Mouse (Mus musculus): ENCODE results near the gene Tbc1d21. TPM values are rescaled to one million over a fixed set of nuclear protein-coding genes. Genes with fewer than 3 reads are reported as not detected.

Tbc1d21 gene
- polyA plus RNA-seq, 1 experiment from 2014 or later: not detected

DNA sequence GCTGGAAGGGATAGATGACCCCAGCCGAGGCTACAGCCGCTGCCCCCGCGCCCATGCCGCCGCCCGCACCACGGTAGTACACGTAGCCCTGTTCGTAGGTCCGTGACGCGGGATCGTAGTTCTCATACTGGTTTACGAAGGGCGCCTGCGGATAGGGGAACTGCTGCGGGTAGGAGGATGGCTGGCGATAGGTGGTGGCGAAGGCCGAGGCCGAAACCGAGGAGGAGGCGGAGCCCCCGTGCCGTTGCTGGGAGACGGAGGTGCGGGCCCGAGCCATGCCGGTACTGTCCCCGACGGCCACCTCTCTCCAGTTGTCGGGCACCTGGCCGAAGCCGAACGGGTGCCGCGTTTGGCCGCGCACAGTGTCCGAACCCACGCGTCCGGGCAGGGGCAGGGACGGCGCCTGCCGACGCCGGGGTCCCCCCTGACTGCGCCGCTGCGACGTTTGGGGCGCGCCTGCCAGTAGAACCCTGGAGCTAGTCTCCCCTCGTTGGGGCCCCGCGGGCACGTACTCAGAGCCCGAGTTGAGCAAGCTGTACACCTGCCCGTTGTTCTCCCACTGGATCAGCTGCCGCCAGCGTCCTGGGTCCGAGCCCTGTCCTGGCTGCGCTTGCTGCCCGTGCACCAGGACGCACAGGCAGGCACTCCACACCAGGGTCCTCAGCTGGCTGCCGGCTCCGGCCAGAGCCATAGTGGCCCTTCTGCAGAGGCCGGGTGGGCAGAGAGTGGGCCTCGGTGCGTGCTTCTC, 57.9 kb downstream of the Tbc1d21 start:
- Histone ChIP-seq H3K4me3 (ENCODE audit: low read depth, low read length) (peak overlapping the region; percentile 34), H3K4me1 (ENCODE audit: control insufficient read depth, insufficient read depth, low read length) (peaks cover 22% of the 10 kb centered on the region), H3K27me3 (ENCODE audit: control insufficient read depth, insufficient read depth, low read length) (peaks cover 21% of the 10 kb centered on the region), H3K36me3 (ENCODE audit: control insufficient read depth, insufficient read depth, low read length) (no peaks in the 10 kb centered on the region), H3K4me2 (peak overlapping the region; percentile 59), H3K9ac (ENCODE audit: low read length) (peak overlapping the region; percentile 41), H3K27ac (ENCODE audit: low read depth, low read length) (no peak overlapping the region), H3K9me3 (ENCODE audit: control insufficient read depth, low read length) (no peaks in the 10 kb centered on the region)
- DNase-seq (ENCODE audit: low spot score, missing footprints): peak; percentile 93
- ATAC-seq (ENCODE audit: low FRiP score): peak; percentile 51
- 2% methylated on average over 63 of the region's 72 CpGs for WGBS

DNA sequence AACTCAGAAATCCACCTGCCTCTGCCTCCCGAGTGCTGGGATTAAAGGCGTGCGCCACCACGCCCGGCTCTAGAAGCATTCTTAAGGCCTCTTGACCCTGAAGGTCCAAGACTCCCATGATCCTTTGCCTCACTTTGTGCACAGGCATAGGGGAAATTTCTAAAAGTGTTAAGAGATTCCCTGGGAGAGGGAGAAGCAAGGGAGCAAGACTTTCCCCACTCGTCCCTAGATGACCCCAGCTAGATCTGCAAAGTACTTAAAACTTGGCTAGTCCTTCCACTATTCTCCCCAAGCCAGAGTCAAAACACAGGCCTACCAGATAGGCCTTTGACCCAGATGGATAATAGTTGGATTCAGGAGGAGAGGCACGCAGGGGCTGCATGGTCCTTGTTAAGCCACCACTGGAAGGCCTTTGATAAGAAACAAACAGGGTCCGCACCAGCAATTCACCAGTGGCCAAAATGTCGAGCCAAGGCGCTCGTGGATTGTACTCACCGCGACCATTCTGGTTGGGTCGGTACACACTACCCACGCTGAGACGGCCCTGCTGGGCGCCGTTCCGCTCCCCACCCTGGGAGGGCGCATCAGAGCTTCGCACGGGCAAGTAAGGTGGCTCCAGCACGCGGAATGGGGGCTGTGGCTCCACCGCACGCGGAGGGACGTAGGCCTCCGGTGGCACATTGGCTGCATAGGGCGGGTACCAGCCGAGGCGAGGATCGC, 58.9 kb downstream of the Tbc1d21 start:
- H3K9ac ChIP-seq (ENCODE audit: low read length): no peak overlapping the region
- WGBS: 50% methylated on average over 33 of the region's 33 CpGs
- DNase-seq (ENCODE audit: low spot score, missing footprints): peak; percentile 88

GRCm38 (mm10) chr9:58310043-58310660, 60.1 kb downstream of the Tbc1d21 start:
- Histone ChIP-seq H3K4me2 (no peak overlapping the region), H3K27me3 (ENCODE audit: control insufficient read depth, insufficient read depth, low read length) (peaks cover 21% of the 10 kb centered on the region), H3K9ac (ENCODE audit: low read length) (no peak overlapping the region), H3K4me1 (ENCODE audit: control insufficient read depth, insufficient read depth, low read length) (peaks cover 16% of the 10 kb centered on the region), H3K4me3 (ENCODE audit: low read depth, low read length) (no peak overlapping the region), H3K27ac (ENCODE audit: low read depth, low read length) (no peak overlapping the region), H3K9me3 (ENCODE audit: control insufficient read depth, low read length) (no peaks in the 10 kb centered on the region), H3K36me3 (ENCODE audit: control insufficient read depth, insufficient read depth, low read length) (no peaks in the 10 kb centered on the region)
- no peak for DNase-seq (ENCODE audit: low spot score, missing footprints)
- ATAC-seq (ENCODE audit: low FRiP score): no peak
- 87% methylated on average over 14 of the region's 14 CpGs for WGBS

More for the DNA sequence above, 58.9 kb downstream of the Tbc1d21 start:
- Histone ChIP-seq H3K27ac (ENCODE audit: low read depth, low read length) (no peak overlapping the region), H3K9me3 (ENCODE audit: control insufficient read depth, low read length) (no peaks in the 10 kb centered on the region), H3K4me3 (ENCODE audit: low read depth, low read length) (0 out of 2 replicates have a peak overlapping the region, but pooled peaks have one; percentile 34), H3K4me2 (peak overlapping the region; percentile 59; the same call in 1 of the 2 replicates), H3K27me3 (ENCODE audit: control insufficient read depth, insufficient read depth, low read length) (peaks cover 21% of the 10 kb centered on the region), H3K36me3 (ENCODE audit: control insufficient read depth, insufficient read depth, low read length) (no peaks in the 10 kb centered on the region), H3K4me1 (ENCODE audit: control insufficient read depth, insufficient read depth, low read length) (peaks cover 22% of the 10 kb centered on the region)
- ATAC-seq (ENCODE audit: low FRiP score): no peak

Other genes with a start within 250 kb of the Tbc1d21 start
- gene Islr, start 166.1 kb downstream of the Tbc1d21 start, polyA plus RNA-seq (2014; fragmentation: Nextera tagmentation; extraction: Ambion mirVana): 13.0 and 13.9 TPM in 2 replicates
- 18.7 and 19.6 TPM in 2 replicates for gene Islr2, start 166.1 kb downstream of the Tbc1d21 start, polyA plus RNA-seq (2014; fragmentation: Nextera tagmentation; extraction: Ambion mirVana)
- gene Pml, start 120.7 kb downstream of the Tbc1d21 start, polyA plus RNA-seq (2014; fragmentation: Nextera tagmentation; extraction: Ambion mirVana): 8.7 and 10.1 TPM in 2 replicates
- 27.6 and 29.7 TPM in 2 replicates for gene Stoml1, start 117.3 kb downstream of the Tbc1d21 start, polyA plus RNA-seq (2014; fragmentation: Nextera tagmentation; extraction: Ambion mirVana)
- 9.9 TPM in 2 replicates for gene Loxl1, start 57.3 kb downstream of the Tbc1d21 start, polyA plus RNA-seq (2014; fragmentation: Nextera tagmentation; extraction: Ambion mirVana)
- 1.4 and 1.8 TPM in 2 replicates for gene Insyn1, start 118.1 kb upstream of the Tbc1d21 start, polyA plus RNA-seq (2014; fragmentation: Nextera tagmentation; extraction: Ambion mirVana)
- 22.5 and 23.8 TPM in 2 replicates for gene Cd276, start 185.0 kb upstream of the Tbc1d21 start, polyA plus RNA-seq (2014; fragmentation: Nextera tagmentation; extraction: Ambion mirVana)
- 60.7 and 66.1 TPM in 2 replicates for gene Nptn, start 211.8 kb upstream of the Tbc1d21 start, polyA plus RNA-seq (2014; fragmentation: Nextera tagmentation; extraction: Ambion mirVana)

All from midbrain, embryonic 11.5 days (tissue).